Mouse (Mus musculus): ENCODE measurements around the gene Mpdz.

DNA sequence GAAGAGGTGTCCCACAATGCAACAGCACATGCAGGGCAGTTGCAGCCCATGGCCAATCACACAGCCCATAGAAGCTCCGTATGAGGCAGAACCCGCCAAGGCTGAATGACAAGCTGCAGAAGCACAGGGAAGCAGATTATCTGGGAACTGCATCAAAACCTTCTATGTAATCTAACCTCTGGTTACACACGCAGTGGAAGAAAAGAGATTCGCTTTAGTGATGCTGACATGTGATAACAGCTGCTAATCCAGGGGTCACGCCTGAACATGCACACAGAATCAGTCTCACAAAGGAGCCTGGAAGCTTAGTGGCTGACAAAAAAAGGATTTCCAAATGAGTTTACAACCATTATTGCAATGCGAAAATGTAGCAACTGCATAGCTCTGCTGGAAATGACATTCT is 110.2 kb downstream of the Mpdz start:
- TF ChIP-seq CTCF (IDR thresholded peaks at IDR 0.05; ENCODE audit: low read depth, low read length): no peak
- TF ChIP-seq POLR2A (IDR thresholded peaks at IDR 0.05; ENCODE audit: extremely low read depth, insufficient read depth, low read length): no peak
